Mouse (Mus musculus) small intestine, adult 2 months (tissue): ENCODE results near the gene Tas2r124.

Experiments
- CTCF ChIP-seq: fragments of 200-500 bp; IDR thresholded peaks from 2 replicates; pipeline ENCODE4 v1.5.1; 2012; ENCODE audit warnings: low read depth, mild to moderate bottlenecking, control low read depth, inconsistent platforms, low read length, moderate library complexity, mixed read lengths; ENCODE audit not compliant: insufficient replicate concordance, insufficient read length; ENCODE audit errors: extremely low read depth
- POLR2A ChIP-seq: fragments of 200-500 bp; IDR thresholded peaks from 2 replicates; pipeline ENCODE4 v1.6.1; 2012; ENCODE audit warnings: low read depth, mild to moderate bottlenecking, control low read depth, inconsistent platforms, low read length, moderate library complexity

DNA sequence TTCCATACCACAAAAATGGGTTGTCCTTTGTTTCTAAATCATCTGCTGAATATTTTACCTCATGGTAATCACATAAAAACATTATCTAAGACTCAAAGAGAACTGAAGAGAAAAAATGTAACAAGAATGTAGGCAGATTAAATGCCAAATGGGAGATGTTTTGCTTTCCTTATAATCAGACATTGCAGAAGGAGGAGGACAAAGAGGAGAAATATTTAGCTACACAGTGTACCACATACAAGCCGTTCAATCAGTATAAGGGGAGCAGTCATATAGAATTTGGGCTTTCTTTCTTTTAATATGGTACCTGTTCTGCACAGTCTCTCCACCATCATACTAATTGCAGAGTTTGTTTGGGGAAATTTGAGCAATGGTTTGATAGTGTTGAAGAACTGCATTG lies at the start of gene Tas2r124:
- TF ChIP-seq CTCF (no peak), POLR2A (no peak)
